Mouse (Mus musculus): ENCODE data around the gene Mpv17l.
"Not testable (repeated sequence)": the region's sequence is repeated elsewhere in the genome, so short reads cannot be mapped to it uniquely, and the experiment has no call there.

Gene Mpv17l

GRCm38 (mm10) chr16:13940139-13940846 lies 37.3 kb downstream of the Mpv17l start:
- DNase-seq (ENCODE audit: low spot score): no peak

GRCm38 (mm10) chr16:13940847-13941395 lies 38.0 kb downstream of the Mpv17l start:
- DNase-seq (ENCODE audit: low spot score): no peak

DNA sequence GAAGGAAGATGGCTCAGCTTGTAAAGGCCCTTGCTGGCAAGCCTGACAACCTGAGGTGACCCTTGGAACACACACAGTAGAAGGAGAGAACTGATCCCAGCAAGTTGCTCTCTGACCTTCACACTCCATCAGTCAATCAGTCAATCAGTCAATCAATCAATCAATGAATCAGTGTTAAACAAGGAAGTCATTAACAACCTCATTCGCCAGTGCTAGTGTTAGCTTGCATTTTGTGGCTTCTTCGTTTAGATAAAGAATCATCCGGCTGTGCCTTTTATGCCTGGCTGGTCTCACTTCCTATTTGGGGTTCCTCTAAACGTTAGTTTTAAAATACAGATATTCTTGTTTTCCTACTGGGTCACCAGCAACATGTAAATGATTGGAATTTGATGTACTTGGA lies 41.2 kb downstream of the Mpv17l start:
- DNase-seq (ENCODE audit: low spot score): no peak

DNA sequence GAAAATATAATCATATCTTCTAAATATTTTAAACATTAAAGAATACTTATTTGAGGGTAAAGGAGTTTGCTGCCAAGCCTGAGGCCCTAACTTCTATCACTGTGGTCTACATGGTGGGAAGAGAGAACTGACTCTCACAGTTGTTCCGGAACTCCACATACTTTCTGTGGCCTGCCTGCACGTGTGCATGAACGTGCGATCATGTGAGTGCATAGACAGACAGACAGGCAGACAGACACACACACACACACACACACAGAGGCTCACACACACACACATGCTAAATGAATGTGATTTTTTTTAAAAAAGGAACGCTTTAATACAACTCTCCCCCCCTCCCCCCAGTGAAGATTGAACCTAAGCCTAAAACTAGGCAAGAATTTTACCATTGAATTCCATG lies 41.8 kb downstream of the Mpv17l start:
- no peak for DNase-seq (ENCODE audit: low spot score)

GRCm38 (mm10) chr16:13945153-13945552 lies 42.2 kb downstream of the Mpv17l start:
- no peak for DNase-seq (ENCODE audit: low spot score)

DNA sequence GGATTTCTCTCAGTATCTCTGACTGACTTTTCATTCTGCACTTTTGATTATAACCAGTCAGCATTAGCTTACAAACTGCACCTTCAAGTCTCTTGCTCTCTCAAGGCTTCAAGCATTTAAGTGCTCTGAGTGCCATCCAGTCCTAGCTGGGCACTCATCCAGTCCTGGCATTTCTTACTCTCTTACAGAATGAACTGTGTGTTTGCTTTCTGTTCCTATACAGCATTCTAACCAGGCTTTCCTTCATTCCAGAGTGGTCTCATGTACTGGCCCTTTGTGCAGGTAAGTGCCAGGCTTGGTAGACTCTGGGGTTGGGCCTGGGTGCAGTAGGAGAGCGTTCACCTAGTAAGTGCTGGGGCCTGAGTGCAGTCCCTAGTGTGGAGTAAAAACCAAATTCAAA lies 43.3 kb downstream of the Mpv17l start:
- DNase-seq (ENCODE audit: low spot score): peak; percentile 64

DNA sequence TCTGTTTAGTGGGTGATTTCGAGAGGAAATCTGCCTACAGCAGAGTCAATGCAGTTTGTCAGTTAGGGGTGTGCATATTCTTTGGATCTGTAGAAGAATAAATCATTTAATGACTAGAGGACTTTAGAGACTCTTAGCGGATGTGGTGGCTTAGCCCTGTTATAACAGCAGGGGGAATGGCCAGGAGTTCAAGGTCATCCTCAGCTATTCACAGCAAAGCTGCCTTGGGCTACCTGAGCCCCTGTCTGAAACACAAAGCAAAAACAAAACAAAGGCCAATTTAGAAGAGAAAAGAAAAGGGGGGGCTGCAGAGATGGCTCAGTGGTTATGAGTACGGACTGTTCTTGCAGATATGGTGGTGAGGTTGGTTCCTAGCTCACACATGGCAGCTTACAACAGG lies 48.3 kb downstream of the Mpv17l start:
- DNase-seq (ENCODE audit: low spot score): no peak

DNA sequence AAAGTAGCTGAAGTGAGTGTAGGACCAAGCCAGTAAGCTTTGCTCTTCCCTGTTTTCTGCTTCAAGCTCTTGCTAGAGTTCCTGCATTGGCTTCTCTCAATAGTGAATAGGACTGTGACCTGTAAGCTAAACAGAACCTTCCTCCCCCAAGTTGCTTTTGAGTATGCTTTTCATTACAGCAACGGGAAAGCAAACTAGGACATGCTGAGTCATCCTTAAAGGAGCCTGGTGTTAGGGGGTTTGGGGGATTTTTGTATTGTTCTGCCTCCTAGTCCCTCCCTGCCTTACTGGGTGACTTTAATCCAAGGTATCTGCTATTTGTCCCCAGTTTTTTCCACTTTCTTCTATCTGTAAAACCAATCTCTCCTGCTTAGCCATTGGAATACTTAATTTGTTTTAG lies 59.1 kb downstream of the Mpv17l start:
- no peak for DNase-seq (ENCODE audit: low spot score)

- DNase-seq (ENCODE audit: low spot score): no peak
Observed at GRCm38 (mm10) chr16:13969096-13969495, 66.1 kb downstream of the Mpv17l start.

DNA sequence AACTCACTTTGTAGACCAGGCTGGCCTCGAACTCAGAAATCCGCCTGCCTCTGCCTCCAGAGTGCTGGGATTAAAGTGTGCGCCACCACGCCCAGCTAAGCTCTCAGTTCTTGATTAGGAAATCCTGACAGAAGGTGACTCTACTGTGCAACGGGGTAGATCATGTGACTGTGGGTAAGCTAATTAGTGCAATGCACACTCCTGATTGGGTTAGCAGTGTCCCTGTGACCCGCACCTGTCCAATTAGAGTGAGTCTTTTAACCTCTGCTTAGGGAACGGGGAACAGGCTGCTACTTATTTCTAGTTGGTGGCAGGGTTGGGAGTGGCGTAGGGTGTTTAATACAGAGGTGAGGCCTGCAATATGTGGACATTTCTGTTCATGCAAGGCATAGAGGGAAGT lies 69.1 kb downstream of the Mpv17l start:
- DNase-seq (ENCODE audit: low spot score): no peak

DNA sequence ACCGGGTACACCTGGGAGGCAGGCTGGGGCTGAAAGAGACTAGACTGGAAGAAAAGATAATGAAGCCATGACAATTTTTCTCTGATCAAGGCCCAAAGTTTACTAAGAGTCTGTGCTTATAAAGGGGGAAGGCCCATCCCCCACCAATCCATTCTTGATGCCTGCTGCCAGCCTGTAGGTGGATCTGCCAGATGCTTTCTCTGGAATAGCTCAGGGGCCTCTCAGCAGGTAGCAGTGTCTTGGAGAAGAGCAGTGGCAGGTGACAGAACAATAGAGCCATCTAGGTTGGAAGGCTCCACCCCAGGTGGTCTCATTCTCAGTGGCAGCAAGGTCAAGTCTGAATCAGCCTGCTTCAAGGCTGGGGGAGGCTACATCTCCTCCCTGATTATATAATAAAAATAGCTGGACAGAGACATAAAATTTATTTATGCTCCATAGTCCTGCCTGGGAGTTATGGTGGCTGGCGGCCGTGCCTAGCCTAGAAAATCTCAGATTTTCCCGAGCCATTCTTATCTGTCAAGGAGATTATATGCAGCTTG lies 73.5 kb downstream of the Mpv17l start:
- DNase-seq (ENCODE audit: low spot score): not testable (repeated sequence)

DNA sequence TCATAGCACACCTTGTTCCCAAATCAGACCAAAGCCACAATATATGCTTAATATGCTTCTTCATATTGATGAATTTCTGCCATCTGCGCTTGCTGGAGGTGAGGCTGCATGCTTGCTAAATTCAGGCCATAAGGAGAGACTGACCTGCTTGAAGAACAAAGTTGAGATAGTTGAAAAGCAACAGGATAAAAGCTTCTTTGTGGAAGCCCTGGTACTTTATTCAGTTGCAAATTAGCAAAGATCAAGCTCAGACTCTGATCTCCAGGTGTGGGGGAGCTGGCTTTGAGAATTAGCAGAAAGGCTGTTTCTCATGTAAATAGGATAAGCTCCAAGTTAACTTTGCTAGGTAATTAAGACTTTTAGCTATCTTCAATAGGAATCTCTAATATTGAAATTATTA lies 74.1 kb downstream of the Mpv17l start:
- not testable (repeated sequence) for DNase-seq (ENCODE audit: low spot score)

- DNase-seq (ENCODE audit: low spot score): not testable (repeated sequence)
Observed at GRCm38 (mm10) chr16:13981726-13982125, 78.8 kb downstream of the Mpv17l start.

DNA sequence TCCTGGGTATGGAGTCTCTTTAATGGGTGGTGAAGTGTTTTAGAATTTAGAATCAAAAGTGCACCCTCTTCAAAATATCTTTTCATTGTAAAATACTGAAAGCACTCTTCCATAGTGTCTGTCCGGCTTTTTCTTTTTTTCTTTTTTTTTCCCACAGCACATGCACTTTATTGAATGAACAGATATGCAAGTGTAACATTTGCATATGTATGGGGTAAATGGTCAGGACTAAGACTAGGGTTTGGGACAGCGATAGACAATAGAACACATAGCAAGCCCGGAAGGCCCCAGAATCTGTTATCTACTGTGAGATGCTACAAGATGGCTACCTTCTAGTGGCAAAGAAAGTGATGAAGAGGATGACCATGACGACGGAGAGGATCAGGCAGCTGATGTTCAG lies 80.2 kb downstream of the Mpv17l start:
- DNase-seq (ENCODE audit: low spot score): no peak

DNA sequence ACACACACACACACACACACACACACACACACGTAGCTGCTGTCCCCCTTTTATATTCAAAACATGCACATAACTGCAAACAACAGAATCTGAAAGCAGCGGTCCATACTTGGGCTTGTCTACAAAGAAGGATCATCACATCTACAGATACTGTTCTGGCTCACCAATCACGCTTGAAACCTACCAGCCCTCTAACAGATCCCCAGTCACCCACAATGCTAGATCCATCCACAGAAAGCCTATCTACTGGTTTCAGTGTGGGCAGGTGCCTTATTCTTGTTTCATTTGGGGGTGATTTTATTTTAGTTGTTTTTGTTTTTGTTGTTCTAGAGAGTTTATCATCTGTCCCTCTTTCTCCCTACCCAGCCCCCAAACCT lies 83.2 kb downstream of the Mpv17l start:
- DNase-seq (ENCODE audit: low spot score): no peak

GRCm38 (mm10) chr16:13986574-13987478 lies 83.9 kb downstream of the Mpv17l start, which contains the start of the genes 2900011O08Rik and Ifitm7:
TSS of gene 2900011O08Rik (plus strand) at chr16:13986604.
TSS of gene Ifitm7 (minus strand) at chr16:13986888.
- DNase-seq (ENCODE audit: low spot score): no peak

DNA sequence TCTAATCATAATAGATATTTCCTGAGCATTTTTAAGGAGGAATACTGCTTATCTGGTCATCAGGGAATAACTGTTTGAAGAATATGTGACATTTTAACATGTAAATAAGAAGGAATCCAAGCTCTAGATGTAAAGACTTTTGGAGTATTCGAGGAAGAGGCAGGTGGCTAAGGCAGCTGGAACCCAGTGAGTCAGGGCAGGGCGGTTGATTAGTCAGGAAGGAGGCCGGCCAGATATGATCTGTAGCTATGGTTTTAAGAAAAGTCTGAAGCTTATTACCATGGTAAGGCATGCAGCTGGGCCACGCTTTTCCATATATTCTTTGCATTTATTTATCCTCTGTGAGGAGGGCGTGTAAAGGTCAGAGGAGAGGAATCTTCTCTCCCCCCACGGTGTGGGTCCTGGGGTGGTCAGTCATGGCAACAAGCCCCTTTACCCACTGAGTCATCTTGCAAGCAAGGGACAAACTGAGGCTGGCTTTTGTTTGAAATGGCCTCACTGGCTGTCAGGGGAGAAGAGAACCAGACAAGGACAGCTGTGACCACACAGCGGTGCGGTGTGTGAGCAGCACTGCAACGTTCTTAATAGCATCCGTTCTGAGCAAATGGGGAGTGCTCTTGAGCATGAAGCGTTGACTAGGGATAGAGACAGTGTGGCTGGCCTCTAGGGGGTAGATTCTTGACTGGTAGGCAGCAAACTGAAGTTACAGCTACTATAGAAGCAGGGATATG lies 89.7 kb downstream of the Mpv17l start:
- DNase-seq (ENCODE audit: low spot score): no peak

DNA sequence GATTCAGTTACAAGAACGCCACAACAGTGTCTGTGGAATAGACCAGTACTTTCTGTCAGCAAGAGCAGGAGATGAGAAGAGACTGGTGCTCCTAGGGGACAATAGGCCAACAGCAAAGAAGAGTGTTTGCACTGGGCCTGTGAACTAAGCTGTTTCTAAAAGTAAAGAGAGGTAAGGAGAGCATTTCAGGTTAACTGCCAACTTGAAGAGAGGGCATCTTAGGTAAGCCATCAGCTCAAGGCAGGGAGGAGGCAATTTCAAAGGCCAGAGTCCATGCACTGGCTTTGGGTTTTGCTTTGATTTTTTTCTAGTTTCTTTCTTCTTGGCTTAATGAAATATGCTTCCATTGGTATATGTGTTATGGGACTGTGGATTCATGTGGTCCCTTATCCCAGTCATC lies 91.1 kb downstream of the Mpv17l start:
- no peak for DNase-seq (ENCODE audit: low spot score)

- DNase-seq (ENCODE audit: low spot score): no peak
Observed at GRCm38 (mm10) chr16:13994502-13994901, 91.5 kb downstream of the Mpv17l start.

Measured in adipocyte (in vitro differentiated cells).